Mouse (Mus musculus) embryo, embryonic 11 days (tissue): ENCODE data around the gene Zdhhc13.

Experiments used
- DNase-seq: peaks from one replicate; pipeline ENCODE4 v3.0.0-alpha.2; 2015

Gene Zdhhc13

DNA sequence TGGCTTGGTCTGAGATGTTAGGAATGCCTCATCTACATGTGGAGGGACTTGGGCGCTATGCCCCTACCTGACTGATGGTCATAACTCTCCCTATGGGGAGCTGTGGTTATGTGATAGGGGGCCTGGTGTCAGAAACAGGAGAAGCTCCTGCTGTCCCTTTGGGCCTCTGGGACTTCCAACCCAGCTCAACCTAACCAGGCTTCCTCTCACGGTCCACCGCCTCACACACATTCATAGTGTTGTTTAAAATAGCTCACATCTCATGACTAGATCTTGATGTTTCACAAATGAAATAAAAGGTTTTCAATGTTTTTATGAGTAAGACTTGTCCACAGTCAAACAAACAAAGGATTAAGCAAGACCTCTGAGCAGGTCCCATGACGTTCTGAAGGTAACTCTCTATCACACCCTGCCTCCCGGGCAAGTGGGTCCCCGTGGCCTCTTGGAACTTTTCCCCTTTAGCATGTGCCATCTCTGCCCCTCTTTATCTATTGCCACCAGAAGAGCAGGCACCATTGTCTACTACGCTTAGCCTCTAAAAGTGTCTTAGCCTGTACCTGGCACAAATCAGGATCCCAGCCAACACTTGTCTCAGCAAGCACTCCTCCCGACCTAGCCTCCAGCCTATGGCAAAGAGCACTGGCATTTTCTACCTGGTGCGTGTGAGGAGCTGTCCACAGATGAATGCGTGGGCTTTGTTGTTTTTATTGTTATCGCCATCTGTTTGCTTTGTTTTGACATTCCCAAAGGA is 3.9 kb upstream of the Zdhhc13 start:
- no peak for DNase-seq

DNA sequence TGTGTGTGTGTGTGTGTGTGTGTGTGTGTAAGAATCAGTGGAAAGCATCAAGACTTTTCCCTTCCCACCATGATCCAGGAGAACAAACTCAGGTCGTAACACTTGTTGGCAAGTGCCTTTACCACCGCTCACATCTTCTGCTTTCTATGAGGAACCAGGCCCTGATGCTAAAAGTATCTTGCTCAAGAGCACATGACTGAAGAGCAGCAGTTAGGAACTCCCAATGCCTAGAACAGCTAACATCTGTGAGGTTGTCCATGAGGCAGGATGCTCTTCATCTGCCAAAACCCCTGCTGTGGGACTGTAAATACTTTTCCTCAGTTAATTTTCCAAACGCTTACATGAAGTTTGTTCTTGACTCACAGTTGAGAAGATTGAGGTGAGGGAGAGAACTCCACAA is 455 bp upstream of the Zdhhc13 start:
- DNase-seq: no peak

DNA sequence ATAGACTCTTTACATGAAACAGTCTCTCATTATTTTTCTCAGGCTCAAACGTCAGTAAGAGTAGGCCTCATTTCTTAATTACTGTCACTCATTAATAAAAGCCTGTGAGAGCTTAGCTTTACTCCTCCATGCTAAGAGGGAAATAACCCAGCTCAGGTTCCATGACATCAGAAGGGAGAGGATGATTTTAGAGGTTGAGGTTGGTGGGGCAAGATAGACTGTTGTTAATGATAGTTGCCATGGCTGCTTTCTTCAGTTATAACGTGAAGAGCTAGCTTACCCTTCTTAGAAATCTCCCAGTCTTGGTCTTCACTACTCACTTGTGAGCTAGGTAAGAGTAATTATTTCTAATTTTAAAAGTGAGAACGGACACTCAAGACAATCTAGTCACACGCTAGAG is 1.3 kb downstream of the Zdhhc13 start:
- DNase-seq: no peak

DNA sequence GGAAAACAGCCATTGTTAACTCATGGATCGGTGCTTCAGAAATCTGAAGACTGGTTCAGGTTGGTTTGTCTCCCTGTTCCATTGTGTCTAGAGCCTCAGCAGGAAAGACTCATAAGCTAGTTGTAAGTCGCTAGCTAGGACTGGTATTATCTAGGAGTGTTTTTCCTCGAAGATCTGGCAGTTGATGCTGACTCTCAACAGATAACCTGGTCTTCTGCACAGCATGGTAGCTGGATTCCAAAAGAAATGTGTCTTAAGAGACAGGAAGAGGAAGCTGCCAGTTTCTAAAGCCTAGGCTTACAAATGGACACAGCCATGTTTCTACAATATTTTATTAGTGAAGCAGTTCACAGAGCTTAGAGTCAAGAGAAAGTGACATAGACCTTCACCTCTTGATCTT is 2.6 kb downstream of the Zdhhc13 start:
- no peak for DNase-seq

DNA sequence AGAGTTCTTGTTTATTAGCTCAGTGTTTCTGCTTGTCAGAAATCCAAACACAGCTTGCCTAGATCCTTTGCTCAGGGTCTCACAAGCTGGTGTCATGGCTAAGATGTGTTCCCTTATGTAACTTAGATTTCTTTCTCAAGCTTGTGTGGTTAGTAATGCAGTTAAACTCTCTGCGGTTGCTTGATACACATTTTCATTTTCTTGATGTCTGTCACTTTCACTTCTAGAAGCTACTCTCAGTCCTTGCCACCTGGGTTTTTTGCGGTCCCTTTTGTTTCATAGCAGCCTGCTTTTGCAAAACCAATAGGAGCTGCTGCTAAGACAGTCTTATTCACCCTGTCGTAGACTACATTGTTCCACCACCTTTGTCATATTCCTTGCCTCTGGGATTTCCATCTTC is 6.3 kb downstream of the Zdhhc13 start:
- no peak for DNase-seq

DNA sequence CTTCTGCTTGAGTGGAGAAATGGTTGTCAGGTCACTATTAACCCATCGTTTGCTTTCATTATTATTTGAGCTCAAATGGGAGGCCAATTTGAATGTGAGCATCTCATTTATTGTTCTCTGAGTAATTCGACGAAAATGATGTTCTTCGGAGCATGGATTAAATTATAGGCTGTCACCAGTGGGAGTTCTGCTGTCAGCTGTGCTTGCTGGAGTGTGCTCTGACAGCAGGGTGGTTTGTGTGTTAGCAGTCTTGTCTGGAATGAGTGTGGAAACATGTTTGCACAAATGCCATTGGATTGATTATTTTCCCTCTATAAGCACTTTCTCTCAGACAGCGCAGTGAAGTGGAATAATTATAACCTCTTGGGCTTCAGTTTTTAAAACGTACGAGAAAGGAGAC is 14.6 kb downstream of the Zdhhc13 start:
- DNase-seq: no peak

DNA sequence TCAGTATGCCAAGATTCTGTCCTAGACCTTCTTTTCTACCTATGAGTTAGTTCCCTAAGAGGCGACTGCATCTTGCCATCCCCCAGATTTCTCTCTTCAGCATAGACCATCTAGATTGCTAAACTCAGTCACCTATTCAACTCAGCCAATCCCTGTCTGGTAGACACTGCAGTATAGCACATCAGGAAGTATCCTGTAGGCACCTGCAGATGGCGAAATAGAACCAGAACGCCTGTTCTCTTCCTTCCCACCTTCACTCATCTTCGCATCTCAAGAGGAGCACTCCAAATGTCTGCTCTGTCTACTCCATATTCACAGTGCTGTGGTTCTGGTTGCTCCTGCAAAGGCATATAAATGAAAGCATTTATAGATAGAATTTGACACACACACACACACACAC is 17.8 kb downstream of the Zdhhc13 start:
- no peak for DNase-seq

DNA sequence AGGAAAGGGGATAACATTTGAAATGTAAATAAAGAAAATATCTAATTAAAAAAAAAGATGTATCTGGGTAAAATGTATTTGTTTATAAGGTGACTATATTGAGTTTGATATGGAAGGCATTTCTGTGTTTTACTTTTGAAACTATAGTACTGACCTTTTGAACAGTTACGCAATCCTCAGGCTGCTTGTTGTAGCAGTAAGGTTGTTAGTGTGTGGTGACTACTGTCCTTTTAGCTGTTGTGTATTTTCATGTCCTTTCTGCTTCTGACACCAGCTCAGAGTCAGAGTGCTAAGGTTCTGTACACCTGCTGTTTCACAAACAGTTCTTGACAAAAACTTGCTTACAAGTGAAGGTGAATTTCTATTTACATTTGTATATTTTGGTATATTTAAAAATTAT is 21.8 kb downstream of the Zdhhc13 start:
- DNase-seq: no peak

DNA sequence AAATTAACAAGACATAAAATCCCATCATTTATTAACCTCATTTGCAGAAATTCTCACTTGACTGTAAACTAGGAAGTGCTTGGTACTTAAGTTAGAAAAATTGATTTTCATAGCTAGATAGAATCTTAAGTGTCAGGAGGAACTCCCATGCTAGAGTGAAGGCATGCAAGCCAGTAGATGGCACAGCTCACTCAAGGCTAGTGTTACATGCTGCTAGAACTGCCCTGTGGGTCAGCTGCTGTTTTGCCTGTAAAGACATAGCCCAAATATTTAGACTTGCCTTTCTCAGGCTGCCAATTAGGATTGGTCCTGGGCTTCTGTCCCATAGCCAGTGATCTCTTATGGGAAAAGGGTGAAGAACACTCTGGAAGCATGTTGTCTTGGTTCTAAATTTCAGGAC is 23.6 kb downstream of the Zdhhc13 start:
- DNase-seq: no peak

DNA sequence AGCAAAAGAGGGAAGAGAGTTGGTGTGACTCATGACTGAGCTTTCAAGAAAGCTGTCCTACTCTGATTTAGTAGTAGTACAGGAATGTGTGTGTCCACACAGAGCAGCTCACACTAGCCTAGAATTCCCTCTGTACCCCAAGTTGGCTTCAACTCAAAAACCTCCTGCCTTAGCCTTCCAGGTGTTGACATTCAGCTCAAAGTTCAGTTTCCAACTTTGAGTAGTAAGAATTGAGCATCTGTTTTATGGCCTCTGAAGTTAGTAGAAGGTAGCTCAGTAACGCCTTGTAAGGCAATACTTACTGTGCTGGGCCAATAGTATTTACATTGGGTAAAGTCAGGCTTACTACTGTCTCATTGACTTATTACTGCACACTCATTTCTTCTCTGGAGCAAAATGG is 24.8 kb downstream of the Zdhhc13 start:
- DNase-seq: no peak

DNA sequence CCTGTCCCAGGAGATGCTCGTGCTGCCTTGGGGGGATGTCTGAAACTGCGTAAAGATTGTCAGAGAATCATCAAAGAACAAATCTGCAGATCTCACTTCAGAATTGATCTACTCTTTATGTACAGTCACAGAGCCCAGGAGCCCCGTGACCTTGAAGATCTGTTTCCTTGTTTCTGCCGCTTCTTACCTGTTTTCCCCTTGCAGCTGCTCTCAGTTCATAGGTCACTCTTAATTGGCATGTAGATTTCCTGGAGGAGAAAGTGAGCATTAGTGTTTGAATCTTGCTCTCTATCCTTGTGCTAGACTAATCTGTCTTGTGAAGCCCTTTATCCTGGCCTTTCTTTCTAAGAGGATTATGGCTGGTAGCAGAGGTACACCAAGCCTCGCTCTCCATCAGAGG is 32.9 kb downstream of the Zdhhc13 start:
- DNase-seq: no peak

DNA sequence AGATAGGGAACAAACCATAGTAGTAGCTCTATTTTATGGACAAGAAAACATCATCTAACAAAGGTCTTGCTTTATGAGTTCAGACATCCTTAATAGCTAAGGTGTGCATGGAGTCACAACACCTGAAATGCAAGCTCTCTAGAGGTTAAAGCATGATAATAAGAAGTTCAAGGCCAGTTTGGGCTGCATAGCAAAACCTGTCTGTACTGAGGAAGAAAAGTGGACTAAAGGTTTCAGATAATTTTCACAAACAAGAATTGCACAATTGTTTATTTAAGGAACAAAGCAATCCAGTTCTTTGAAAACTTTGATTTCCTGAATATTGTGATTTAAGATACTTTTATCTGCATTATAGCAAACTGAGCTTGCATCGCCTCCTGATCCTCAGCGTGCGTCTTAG is 34.8 kb downstream of the Zdhhc13 start:
- DNase-seq: no peak

DNA sequence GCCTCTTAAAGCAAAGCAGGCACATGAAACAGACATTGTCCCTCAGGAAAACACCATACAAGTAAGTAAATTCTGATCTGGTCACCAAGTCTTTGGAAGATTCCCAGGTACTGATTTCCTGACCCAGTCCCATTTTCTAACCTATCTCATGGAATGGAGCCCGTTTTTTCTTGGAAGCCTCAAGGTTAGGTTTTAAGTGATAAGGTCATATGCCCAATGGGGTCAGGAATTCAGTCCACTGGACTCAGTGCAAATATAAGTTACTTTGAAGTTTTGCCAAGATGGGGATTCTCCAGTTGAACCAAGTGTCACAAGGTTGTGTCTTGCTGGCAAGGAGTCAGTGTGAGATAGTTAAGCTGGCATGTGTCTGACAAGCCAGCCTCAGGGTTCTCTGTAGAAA is 35.9 kb downstream of the Zdhhc13 start:
- DNase-seq: no peak

DNA sequence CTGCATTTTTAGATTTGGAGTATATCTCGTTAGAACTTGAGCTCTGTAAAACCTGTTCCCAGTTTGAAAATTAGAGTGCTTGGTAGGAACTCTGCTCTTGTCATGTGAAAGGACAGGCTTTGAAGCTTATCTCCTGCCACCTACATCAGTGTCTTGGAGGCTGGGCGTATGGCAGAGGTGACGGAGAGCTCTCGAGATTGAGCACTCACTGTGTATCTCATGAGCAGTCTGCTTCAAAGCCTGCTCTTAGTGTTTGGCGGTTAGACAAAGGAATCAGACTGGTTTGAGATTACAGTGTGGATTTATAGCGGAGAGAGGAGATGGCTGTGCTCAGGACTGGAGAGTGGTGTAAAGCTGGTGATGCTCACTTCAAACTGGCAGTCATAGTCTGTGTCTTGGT is 36.4 kb downstream of the Zdhhc13 start:
- DNase-seq: no peak

DNA sequence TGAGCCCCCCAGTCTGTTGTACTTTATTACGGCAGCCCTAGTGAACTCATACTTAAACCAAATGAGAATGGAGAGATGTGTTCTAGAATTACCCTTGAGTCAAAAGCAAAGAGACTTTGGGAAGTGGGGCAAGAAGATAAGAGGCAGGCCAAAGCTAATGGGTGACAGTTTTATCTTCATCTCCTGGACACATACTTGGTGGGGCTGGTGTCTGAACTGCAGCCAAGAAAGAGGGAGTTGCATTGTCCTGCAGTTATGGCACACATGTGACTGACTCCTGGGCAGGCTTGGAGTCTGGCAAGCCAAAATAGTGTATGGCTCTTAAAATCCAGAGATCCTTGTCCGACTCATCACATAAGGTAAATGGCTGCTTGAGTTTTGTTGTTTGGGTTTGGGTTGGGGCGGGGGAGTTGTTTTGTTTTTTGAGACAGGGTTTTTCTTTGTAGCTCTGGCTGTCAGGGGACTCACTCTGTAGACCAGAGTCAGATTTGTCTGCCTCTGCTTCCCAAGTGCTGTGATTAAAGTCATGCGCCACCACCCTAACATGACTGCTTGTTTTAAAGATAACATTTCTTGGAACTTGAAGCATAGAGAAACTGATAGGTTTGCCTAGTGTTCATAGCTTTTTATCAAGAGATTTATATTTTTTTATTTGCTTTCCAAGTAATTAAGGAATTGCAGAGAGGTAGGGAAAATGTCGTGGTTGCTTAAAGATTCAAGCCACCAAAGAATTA is 40.5 kb downstream of the Zdhhc13 start:
- DNase-seq: no peak

DNA sequence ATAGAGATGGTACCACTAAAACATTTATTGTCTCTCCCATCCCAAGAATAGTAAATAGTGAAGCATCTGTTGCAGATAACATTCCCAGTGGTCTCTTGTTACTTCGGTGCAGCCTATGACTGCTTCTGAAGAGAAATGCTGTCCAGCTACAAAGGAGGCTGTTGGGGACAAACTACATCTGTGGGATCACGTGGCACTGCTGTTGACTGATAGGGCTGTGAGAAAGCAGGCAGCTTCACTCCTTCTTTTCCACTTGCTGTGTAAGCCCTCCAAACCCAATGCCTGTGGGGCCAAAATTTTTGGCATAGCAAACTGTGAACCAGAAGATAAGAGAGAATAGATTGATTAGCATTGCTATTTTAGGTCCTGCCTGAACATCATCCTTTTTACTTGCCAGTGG is 41.6 kb downstream of the Zdhhc13 start:
- no peak for DNase-seq

DNA sequence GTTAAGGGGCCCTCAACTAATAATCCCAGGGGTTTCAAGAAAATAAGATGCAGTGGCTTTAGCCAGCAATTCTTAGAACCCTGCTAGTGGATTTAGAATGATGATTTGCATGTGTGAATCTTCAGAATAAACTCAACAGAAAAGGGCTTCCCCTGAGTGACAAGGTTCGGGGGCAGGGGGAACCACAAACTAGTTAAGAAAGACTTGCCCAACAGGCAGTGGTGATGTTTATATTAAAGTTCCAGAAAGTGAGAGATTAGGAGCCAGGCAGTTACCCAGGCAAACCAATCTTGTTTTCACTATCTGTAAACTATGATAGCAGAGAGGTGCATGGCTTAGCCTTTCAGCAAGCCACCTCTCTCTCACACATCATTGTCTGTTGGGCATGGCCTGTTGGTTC is 43.9 kb downstream of the Zdhhc13 start:
- no peak for DNase-seq

DNA sequence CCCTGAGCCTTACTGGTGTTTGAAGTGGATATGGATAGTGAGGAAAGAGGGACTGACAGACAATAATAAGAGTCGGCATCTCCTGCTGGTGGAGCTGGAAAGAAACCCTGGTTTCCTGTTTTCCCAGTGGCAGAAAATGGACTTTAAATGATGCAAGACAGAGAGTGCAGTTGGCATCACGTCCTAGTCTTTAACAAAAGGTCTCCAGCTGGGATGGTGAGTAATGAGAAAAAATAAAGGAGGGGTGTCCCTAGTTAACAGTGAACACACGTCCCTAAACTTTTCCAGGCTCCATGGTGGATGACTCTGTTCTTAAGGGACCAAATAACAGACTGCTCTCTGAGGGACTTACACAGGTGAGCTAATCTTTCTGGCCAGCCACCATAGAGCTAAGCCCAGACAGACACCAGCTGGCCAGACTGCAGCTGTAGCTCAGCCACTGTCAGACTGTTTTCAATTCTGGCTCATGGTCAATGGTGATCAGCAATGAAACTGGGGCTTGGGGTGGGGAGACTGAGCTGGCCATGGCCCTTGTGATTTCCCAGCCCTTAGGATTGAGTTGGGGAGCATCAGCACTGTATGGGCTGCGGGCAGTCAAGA is 45.7 kb downstream of the Zdhhc13 start:
- DNase-seq: no peak

DNA sequence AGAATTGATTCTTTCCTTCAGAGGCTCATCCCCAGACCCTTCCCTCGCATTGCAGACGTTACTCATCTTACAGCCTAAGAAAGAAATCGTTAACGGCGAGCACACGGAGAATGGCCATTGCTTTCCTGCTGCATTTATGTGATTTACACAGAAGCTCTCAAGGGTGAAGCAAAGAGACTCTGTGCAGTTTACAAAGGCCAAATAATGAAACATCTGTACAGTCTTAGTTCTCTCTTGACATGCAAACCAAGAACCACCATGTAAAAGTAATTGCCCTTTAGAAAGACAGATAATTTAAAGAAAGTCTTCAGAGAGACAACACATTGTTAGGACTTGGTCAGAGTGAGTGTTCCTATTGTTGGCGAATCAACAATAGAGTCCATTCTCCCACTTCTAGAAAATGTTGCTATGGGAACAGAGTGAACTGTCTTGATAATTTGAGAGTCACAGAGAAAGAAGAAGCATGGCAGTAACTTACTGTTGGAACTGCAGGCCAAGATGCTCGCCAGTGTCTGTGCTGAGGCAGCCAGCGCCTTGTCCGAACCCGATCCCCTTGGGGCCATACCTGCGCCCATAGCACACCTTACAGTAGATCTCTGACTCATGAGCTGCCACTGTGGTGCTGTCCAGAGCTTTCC is 46.3 kb downstream of the Zdhhc13 start:
- DNase-seq: peak; percentile 33

DNA sequence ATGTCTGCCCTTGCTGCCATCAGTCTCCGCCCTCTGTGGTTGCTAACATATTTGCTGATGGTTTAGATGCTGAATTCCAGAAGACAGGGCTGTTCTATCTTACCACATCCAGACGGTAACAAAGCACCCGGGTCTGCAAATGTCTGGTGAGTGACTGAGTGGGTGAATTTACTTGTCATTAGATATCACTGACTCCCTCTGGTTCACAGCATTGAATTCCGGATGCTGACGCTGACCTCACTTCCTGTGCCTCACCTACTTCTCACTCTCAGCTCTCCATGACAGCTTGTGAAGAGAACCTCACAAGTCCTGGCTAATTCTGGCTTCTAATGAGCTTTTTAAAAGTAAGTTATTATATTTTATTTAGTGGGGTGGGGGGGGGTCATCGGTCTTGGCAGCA is 48.1 kb downstream of the Zdhhc13 start:
- no peak for DNase-seq

DNA sequence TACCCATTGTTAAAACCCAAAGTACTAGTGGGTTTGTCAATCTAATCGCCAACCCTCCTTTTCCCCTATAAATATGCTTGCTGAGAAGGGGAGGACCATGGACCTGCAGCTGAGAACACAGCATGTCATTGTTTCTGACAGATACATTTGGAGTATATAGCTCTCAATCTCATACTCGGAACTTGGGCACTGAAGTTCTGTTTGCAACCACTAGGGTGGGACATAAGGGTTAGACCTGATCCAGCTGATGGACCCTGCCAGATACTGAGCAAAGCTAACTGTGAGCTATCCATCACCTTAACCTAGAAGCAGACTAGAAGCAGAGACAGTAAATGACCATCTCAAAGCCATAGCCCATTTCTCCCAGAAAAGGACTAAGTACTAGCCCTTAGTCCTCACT is 49.6 kb downstream of the Zdhhc13 start:
- no peak for DNase-seq

DNA sequence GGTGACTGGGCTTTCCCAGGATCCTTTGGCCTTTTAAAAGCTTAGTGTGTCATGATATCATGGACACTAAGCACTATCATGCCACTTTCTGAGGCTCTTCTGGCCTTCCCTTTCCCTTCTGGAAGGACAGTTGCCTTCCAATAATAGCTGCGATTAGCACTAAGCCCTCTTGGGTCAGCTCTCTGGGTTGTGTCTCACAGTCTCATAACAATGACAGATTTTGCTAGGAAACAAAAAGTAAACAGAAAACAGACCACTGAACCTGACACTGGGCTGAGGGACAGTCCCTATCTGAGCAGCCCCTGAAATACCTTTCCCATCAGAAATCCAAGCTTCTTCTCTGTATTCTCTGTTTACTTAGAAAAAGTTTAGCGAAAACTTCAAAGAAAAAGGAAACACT is 51.7 kb downstream of the Zdhhc13 start:
- no peak for DNase-seq

DNA sequence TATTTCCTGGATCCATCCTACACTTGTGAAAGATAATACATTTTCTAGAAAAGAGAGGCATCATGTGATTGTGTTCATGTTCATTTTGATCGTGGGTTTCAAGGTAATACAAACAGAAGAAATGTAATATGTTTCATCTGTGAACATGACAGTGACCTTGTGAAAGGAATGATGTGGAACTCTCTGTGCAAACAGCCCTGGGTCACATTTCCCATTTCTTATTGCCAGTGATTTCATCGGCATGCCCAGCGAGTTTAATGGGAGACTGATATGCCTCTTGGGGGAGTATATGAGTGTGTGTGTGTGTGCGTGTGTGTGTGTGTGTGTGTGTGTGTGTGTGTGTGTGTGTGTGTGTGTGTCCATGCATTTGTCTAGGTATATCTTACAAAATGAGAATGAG is 52.7 kb downstream of the Zdhhc13 start:
- no peak for DNase-seq

DNA sequence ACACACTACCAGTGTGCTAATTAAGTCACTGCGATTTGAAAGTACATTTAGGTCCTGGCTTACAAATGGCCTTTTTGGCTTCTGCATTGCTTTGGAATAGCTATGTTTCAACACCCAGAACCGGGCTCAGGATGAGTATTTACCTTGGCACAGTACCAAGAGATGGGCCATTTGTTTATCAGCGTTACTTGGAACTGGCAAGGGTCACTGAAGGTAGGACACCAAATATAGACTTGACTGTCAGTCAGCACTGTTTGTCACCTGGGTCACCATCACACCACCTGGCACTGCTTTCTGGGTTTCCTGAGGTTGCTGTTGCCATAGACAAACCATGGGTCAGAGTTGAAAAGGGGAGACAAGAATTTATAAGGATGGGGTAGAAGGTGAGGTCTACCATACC is 53.5 kb downstream of the Zdhhc13 start:
- DNase-seq: no peak
